Mouse (Mus musculus) heart, embryonic 12.5 days (tissue): Measurements from ENCODE around the gene Atp5mpl. TPM values are rescaled to one million over a fixed set of nuclear protein-coding genes. Genes with fewer than 3 reads are reported as not detected.

Experiments
- ATAC-seq: fragments of 200-750 bp; cut with Nextera tagmentation; 2 replicates; pipeline ENCODE4 v1.8.0; 2017; ENCODE audit warnings: moderate TSS enrichment, moderate library complexity; ENCODE audit not compliant: insufficient number of reproducible peaks, low FRiP score
- H3K27ac ChIP-seq: fragments of 300-500 bp; sonication (generic); 2 replicates; pipeline ENCODE4 v1.5.1; 2016; ENCODE audit warnings: mild to moderate bottlenecking, moderate library complexity; ENCODE audit not compliant: poor library complexity, severe bottlenecking
- H3K27me3 ChIP-seq: fragments of 300-500 bp; sonication (generic); replicated peaks from 2 replicates; pipeline ENCODE4 v1.6.1; 2016; ENCODE audit warnings: mild to moderate bottlenecking, moderate library complexity
- H3K36me3 ChIP-seq: fragments of 300-500 bp; sonication (generic); 2 replicates; pipeline ENCODE4 v1.6.1; 2016; ENCODE audit warnings: mild to moderate bottlenecking, moderate library complexity
- H3K4me1 ChIP-seq: fragments of 300-500 bp; sonication (generic); replicated peaks from 2 replicates; pipeline ENCODE4 v1.6.1; 2016; ENCODE audit warnings: mild to moderate bottlenecking
- H3K4me2 ChIP-seq: fragments of 300-500 bp; sonication (generic); 2 replicates; pipeline ENCODE4 v1.6.1; 2016; ENCODE audit warnings: mild to moderate bottlenecking, moderate library complexity
- H3K4me3 ChIP-seq: fragments of 300-500 bp; sonication (generic); 2 replicates; pipeline ENCODE4 v1.5.1; 2016; ENCODE audit warnings: mild to moderate bottlenecking
- H3K9ac ChIP-seq: fragments of 300-500 bp; sonication (generic); 2 replicates; pipeline ENCODE4 v1.6.1; 2016; ENCODE audit warnings: mild to moderate bottlenecking, moderate library complexity
- H3K9me3 ChIP-seq: fragments of 300-500 bp; sonication (generic); replicated peaks from 2 replicates; pipeline ENCODE4 v1.6.1; 2016; ENCODE audit warnings: mild to moderate bottlenecking, moderate library complexity
- WGBS: fragments of 180-500 bp; shearing (Covaris S2); methylation state at CpG from one replicate; pipeline ENCODE4 v1.1.7; 2016; 5-methylcytosine and 5-hydroxymethylcytosine counted together
- polyA plus RNA-seq: library from polyadenylated mRNA; unstranded; fragments of >200 nt; fragmentation: Nextera tagmentation; extraction: Ambion mirVana; gene quantifications from 2 replicates; pipeline ENCODE4 v1.2.1, GENCODE M21; 2016

The Atp5mpl gene
- polyA plus RNA-seq, 1 experiment from 2014 or later = 1,427 TPM

GRCm38 (mm10) chr12:111980887-111981367 is 14.2 kb upstream of the Atp5mpl start, which contains the start of gene Rd3l:
Gene Rd3l (minus strand): TSS chr12:111981317.
- ATAC-seq = no peak
- Histone ChIP-seq H3K4me2 (peak within 1 kb of the TSS; percentile 28; the same call in 1 of the 2 replicates), H3K27me3 (no peaks in the 10 kb centered on the region), H3K9me3 (no peaks in the 10 kb centered on the region), H3K36me3 (no peaks in the 10 kb centered on the region), H3K4me3 (no peak within 1 kb of the TSS), H3K27ac (peak within 1 kb of the TSS; percentile 25; the same call in 1 of the 2 replicates), H3K9ac (no peak within 1 kb of the TSS), H3K4me1 (peaks cover 34% of the 10 kb centered on the region)
- 45% methylated on average over 6 of the region's 6 CpGs for WGBS

- 54% methylated on average over 6 of the region's 6 CpGs for WGBS
These were observed 11.5 kb upstream of the Atp5mpl start for GRCm38 (mm10) chr12:111978274-111978673.

GRCm38 (mm10) chr12:111977138-111977537 is 10.4 kb upstream of the Atp5mpl start:
- Histone ChIP-seq H3K4me1 (peaks cover 34% of the 10 kb centered on the region), H3K9ac (0 out of 2 replicates have a peak overlapping the region, but pooled peaks have one; percentile 20), H3K27ac (peak overlapping the region; percentile 86), H3K9me3 (no peaks in the 10 kb centered on the region), H3K36me3 (no peaks in the 10 kb centered on the region), H3K4me2 (peak overlapping the region; percentile 37), H3K4me3 (no peak overlapping the region), H3K27me3 (no peaks in the 10 kb centered on the region)
- peak; percentile 77 for ATAC-seq
- WGBS = 28% methylated on average over 6 of the region's 6 CpGs

More at GRCm38 (mm10) chr12:111978274-111978673, 11.5 kb upstream of the Atp5mpl start:
- Histone ChIP-seq H3K27ac (peak overlapping the region; percentile 86; the same call in 1 of the 2 replicates), H3K4me1 (peaks cover 34% of the 10 kb centered on the region), H3K36me3 (no peaks in the 10 kb centered on the region), H3K9me3 (no peaks in the 10 kb centered on the region), H3K9ac (no peak overlapping the region), H3K4me2 (no peak overlapping the region), H3K27me3 (no peaks in the 10 kb centered on the region), H3K4me3 (no peak overlapping the region)
- no peak for ATAC-seq

GRCm38 (mm10) chr12:111974578-111974977 is 7.8 kb upstream of the Atp5mpl start:
- WGBS = 76% methylated on average over 6 of the region's 6 CpGs
- Histone ChIP-seq H3K9ac (no peak overlapping the region), H3K4me1 (peaks cover 25% of the 10 kb centered on the region), H3K4me2 (no peak overlapping the region), H3K27me3 (no peaks in the 10 kb centered on the region), H3K27ac (no peak overlapping the region), H3K9me3 (no peaks in the 10 kb centered on the region), H3K36me3 (no peaks in the 10 kb centered on the region), H3K4me3 (no peak overlapping the region)
- ATAC-seq = no peak

GRCm38 (mm10) chr12:111972504-111972903 is 5.7 kb upstream of the Atp5mpl start:
- Histone ChIP-seq H3K4me3 (no peak overlapping the region), H3K9ac (no peak overlapping the region), H3K36me3 (no peaks in the 10 kb centered on the region), H3K27ac (no peak overlapping the region), H3K4me2 (no peak overlapping the region), H3K27me3 (no peaks in the 10 kb centered on the region), H3K9me3 (no peaks in the 10 kb centered on the region), H3K4me1 (peaks cover 14% of the 10 kb centered on the region)
- WGBS = 87% methylated on average over 10 of the region's 10 CpGs
- no peak for ATAC-seq

GRCm38 (mm10) chr12:111971231-111971686 is 4.5 kb upstream of the Atp5mpl start, which contains the start of gene Tdrd9:
Gene Tdrd9 (plus strand): TSS chr12:111971559.
- no peak within 1 kb of the TSS for H3K4me2 ChIP-seq
- no peak within 1 kb of the TSS for H3K27ac ChIP-seq
- H3K27me3 ChIP-seq = no peaks in the 10 kb centered on the region
- H3K9me3 ChIP-seq = no peaks in the 10 kb centered on the region
- no peak within 1 kb of the TSS for H3K4me3 ChIP-seq
- no peak for ATAC-seq
- H3K4me1 ChIP-seq = peaks cover 1% of the 10 kb centered on the region
- WGBS = 81% methylated on average over 18 of the region's 18 CpGs
- H3K9ac ChIP-seq = no peak within 1 kb of the TSS
- H3K36me3 ChIP-seq = no peaks in the 10 kb centered on the region

GRCm38 (mm10) chr12:111970085-111970484 is 3.3 kb upstream of the Atp5mpl start:
- ATAC-seq = no peak
- no peak overlapping the region for H3K4me2 ChIP-seq
- H3K27me3 ChIP-seq = no peaks in the 10 kb centered on the region
- WGBS = 68% methylated on average over 4 of the region's 4 CpGs
- 0 out of 2 replicates have a peak, but pooled peaks cover under 1% of the 10 kb centered on the region for H3K36me3 ChIP-seq
- no peak overlapping the region for H3K4me3 ChIP-seq
- peaks cover 11% of the 10 kb centered on the region for H3K4me1 ChIP-seq
- H3K9me3 ChIP-seq = no peaks in the 10 kb centered on the region
- H3K9ac ChIP-seq = no peak overlapping the region
- no peak overlapping the region for H3K27ac ChIP-seq

GRCm38 (mm10) chr12:111963339-111963738 is 3.4 kb downstream of the Atp5mpl start:
- H3K27ac ChIP-seq = no peak overlapping the region
- ATAC-seq = no peak
- H3K4me3 ChIP-seq = no peak overlapping the region
- H3K9me3 ChIP-seq = 0 out of 2 replicates have a peak, but pooled peaks cover 5% of the 10 kb centered on the region
- WGBS = 86% methylated on average over 5 of the region's 5 CpGs
- H3K4me2 ChIP-seq = no peak overlapping the region
- H3K9ac ChIP-seq = no peak overlapping the region
- H3K4me1 ChIP-seq = peaks cover 22% of the 10 kb centered on the region
- H3K36me3 ChIP-seq = peaks cover 51% of the 10 kb centered on the region
- no peaks in the 10 kb centered on the region for H3K27me3 ChIP-seq

GRCm38 (mm10) chr12:111958101-111958865 is 8.5 kb downstream of the Atp5mpl start:
- no peak overlapping the region for H3K4me3 ChIP-seq
- no peak overlapping the region for H3K4me2 ChIP-seq
- H3K27ac ChIP-seq = no peak overlapping the region
- peaks cover 5% of the 10 kb centered on the region; the same call in 1 of the 2 replicates for H3K4me1 ChIP-seq
- H3K9me3 ChIP-seq = 0 out of 2 replicates have a peak, but pooled peaks cover 5% of the 10 kb centered on the region
- ATAC-seq = peak; percentile 53; the same call in 1 of the 2 replicates
- 39% methylated on average over 9 of the region's 9 CpGs for WGBS
- no peak overlapping the region for H3K9ac ChIP-seq
- H3K27me3 ChIP-seq = no peaks in the 10 kb centered on the region
- peaks cover 39% of the 10 kb centered on the region for H3K36me3 ChIP-seq

- ATAC-seq = no peak
These were observed 10.6 kb downstream of the Atp5mpl start for GRCm38 (mm10) chr12:111956173-111956572.

GRCm38 (mm10) chr12:111951701-111952100 is 15.1 kb downstream of the Atp5mpl start:
- Histone ChIP-seq H3K4me2 (no peak overlapping the region), H3K27ac (no peak overlapping the region), H3K4me3 (no peak overlapping the region), H3K9me3 (no peaks in the 10 kb centered on the region), H3K27me3 (no peaks in the 10 kb centered on the region), H3K9ac (no peak overlapping the region), H3K36me3 (no peaks in the 10 kb centered on the region), H3K4me1 (no peaks in the 10 kb centered on the region)
- no peak for ATAC-seq
- 67% methylated on average over 5 of the region's 5 CpGs for WGBS

More at GRCm38 (mm10) chr12:111956173-111956572, 10.6 kb downstream of the Atp5mpl start:
- H3K36me3 ChIP-seq = peaks cover 21% of the 10 kb centered on the region
- no peaks in the 10 kb centered on the region for H3K27me3 ChIP-seq
- H3K4me1 ChIP-seq = peaks cover 5% of the 10 kb centered on the region; the same call in 1 of the 2 replicates
- no peak overlapping the region for H3K27ac ChIP-seq
- H3K4me3 ChIP-seq = no peak overlapping the region
- 83% methylated on average over 5 of the region's 5 CpGs for WGBS
- no peak overlapping the region for H3K4me2 ChIP-seq
- H3K9me3 ChIP-seq = 0 out of 2 replicates have a peak, but pooled peaks cover 5% of the 10 kb centered on the region
- no peak overlapping the region for H3K9ac ChIP-seq
